Mouse (Mus musculus) G1E (cell line): Measurements from ENCODE around the gene Fer. TPM values are rescaled to one million over a fixed set of nuclear protein-coding genes. Genes with fewer than 3 reads are reported as not detected.

Experiments used
- ATAC-seq: 2 replicates; pipeline ENCODE4 v1.8.0; 2016; ENCODE audit warnings: mild to moderate bottlenecking; ENCODE audit not compliant: insufficient number of reproducible peaks, poor library complexity, low FRiP score, severe bottlenecking; ENCODE audit errors: extremely low read depth
- DNase-seq: peaks from one replicate; pipeline ENCODE4 v3.0.0; 2012; ENCODE audit warnings: low spot score
- H3K27me3 ChIP-seq: 2 replicates; pipeline ENCODE4 v1.6.1; 2012; ENCODE audit warnings: mild to moderate bottlenecking, low read length, inconsistent platforms; ENCODE audit not compliant: insufficient read depth
- H3K36me3 ChIP-seq: replicated peaks from 2 replicates; pipeline ENCODE3; 2012; ENCODE audit warnings: mild to moderate bottlenecking, inconsistent platforms
- H3K4me1 ChIP-seq: 2 replicates; pipeline ENCODE4 v1.6.1; 2012; ENCODE audit warnings: low read depth, low read length, inconsistent platforms, mixed read lengths; ENCODE audit not compliant: insufficient read depth
- H3K4me3 ChIP-seq: 2 replicates; pipeline ENCODE4 v1.5.1; 2012; ENCODE audit warnings: low read depth, mild to moderate bottlenecking, inconsistent platforms, low read length, moderate library complexity, mixed read lengths
- H3K9me3 ChIP-seq: replicated peaks from 2 replicates; pipeline ENCODE4 v1.6.1; 2012; ENCODE audit warnings: inconsistent platforms
- CTCF ChIP-seq: IDR thresholded peaks from 2 replicates; pipeline ENCODE4 v1.5.1; 2012; ENCODE audit warnings: low read depth, low read length, inconsistent platforms, mixed read lengths
- GATA1 ChIP-seq: IDR thresholded peaks from 2 replicates; pipeline ENCODE4 v1.6.1; 2012; ENCODE audit warnings: borderline replicate concordance, low read length, inconsistent platforms, mixed read lengths
- GATA2 ChIP-seq: IDR thresholded peaks from 2 replicates; pipeline ENCODE4 v1.6.1; 2012; ENCODE audit warnings: low read depth, low read length, inconsistent platforms, borderline replicate concordance
- POLR2AphosphoS5 ChIP-seq: IDR thresholded peaks from 2 replicates; pipeline ENCODE4 v1.6.1; 2012; ENCODE audit warnings: low read depth, low read length, inconsistent platforms; ENCODE audit not compliant: insufficient replicate concordance
- TAL1 ChIP-seq: conservative IDR thresholded peaks from 2 replicates; pipeline ENCODE4 v1.6.1; 2012; ENCODE audit warnings: low read depth, low read length, inconsistent platforms, mixed read lengths
- polyA plus RNA-seq: library from polyadenylated mRNA; stranded (reverse); fragments of >175 nt; gene quantifications from 2 replicates; pipeline ENCODE4 v1.2.3, GENCODE M21; 2012
- total RNA-seq, 2 experiments: library from RNA; stranded (forward) in 1 of 2; stranded (reverse) in 1 of 2; fragments of 200-1000 nt in 1 of 2; fragments of >200 nt in 1 of 2; fragmentation: Nextera tagmentation in 1 of 2; gene quantifications; 2 replicates each; pipeline ENCODE4 v1.2.3; 2014 to 2017

Gene Fer
- total and polyA plus RNA-seq, 3 experiments, result 1.9 to 39.8 (median 27.9) TPM

DNA sequence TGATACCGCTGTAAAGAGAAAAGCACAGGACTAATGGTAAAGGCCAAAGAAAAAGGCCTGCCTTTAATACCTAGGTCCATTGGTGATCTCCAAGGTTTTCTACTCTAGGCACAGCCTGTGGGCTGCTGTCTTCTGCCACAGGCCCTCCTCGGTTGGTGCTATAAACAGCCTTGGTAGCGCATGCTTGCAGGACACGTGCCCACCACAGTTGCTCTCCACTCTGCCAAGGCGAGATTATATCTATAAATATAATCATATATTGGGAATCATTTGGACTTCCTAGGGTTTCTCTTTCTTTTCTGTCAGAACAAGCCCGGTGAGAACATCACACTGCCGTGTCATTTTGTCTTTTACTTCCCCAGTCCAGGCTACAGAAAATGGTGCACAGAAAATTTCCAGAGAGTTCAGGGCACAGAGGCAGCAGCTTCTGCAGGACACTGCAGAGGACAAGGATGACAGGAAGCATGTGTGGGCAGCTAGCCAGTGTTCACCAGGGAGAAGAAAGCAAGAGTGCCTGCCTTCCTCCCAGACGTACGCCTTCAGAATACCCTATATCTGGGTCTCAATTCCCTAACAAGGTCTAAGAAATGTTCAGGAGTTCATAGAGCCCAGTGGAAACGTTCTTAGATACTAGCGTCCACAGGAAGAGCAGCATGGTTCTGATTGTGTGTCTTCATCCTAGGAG is 276.5 kb downstream of the Fer start:
- DNase-seq, result no peak
- Histone ChIP-seq H3K4me1 (no peaks in the 10 kb centered on the region), H3K36me3 (peaks cover 52% of the 10 kb centered on the region), H3K27me3 (no peaks in the 10 kb centered on the region), H3K4me3 (no peak overlapping the region), H3K9me3 (no peaks in the 10 kb centered on the region)
- TF ChIP-seq GATA1 (no peak), POLR2AphosphoS5 (no peak), CTCF (no peak)
- ATAC-seq, result no peak

DNA sequence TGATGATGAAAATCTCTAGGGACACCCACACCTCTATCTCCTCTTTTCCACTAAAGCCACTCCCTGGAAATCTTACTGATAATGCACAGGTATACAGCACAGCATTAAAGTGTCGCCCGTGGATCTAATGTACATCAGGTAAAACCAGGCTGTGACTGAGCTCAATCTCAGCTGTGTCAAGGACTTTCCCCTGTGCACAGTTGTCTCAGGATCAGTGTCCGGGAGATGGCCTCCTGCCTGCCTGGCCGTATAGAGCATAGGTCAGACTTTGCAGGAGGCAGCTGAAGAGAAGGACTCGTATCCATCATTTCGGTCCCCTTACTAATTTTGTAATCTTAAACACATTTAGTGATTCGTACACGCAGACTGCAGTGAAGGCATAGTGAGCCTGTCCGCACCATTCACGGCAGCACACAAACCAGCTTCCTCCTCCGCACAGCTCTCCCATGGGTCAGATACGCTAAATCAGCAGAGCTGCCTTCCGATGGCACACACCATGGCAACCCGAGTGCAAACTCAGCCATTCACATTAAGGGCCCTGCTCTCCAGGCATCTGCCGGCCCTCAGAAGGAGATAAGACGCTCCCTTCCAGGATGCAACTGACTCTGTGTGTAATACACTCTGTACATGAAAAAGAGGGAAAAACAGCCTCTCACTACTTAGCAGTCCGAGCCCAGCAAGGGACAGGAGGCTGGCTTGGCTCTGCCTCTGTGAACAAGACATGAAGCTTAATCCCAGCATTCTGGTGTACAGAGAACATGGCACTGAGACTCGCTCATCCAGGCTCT is 277.4 kb downstream of the Fer start:
- Histone ChIP-seq H3K4me1 (no peaks in the 10 kb centered on the region), H3K27me3 (no peaks in the 10 kb centered on the region), H3K4me3 (no peak overlapping the region), H3K36me3 (peaks cover 49% of the 10 kb centered on the region), H3K9me3 (no peaks in the 10 kb centered on the region)
- TF ChIP-seq GATA1, result no peak
- no peak for TF ChIP-seq POLR2AphosphoS5
- no peak for ATAC-seq
- DNase-seq, result no peak

DNA sequence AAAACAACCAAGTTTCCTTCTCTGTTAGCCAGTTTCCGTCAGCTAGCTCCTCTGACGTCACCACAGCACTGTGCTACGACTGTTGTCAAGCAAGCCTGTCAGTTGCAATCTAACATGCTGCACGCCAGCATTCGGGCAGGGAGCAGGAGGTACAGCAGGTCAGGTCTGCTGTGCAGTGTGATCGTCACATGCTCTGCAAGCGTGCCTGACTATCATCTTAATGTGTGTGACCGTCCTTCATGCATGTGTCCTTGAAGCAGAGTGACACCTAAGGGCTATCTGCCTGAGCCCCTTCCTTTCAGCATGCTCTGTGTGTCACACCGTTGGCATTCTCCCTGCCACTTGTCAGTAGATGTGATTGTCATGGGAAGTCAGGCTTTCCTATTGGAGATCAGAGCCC is 279.0 kb downstream of the Fer start:
- no peaks in the 10 kb centered on the region for H3K4me1 ChIP-seq
- H3K27me3 ChIP-seq, result no peaks in the 10 kb centered on the region
- ATAC-seq (no peak), DNase-seq (no peak)
- H3K9me3 ChIP-seq, result no peaks in the 10 kb centered on the region
- peaks cover 46% of the 10 kb centered on the region for H3K36me3 ChIP-seq
- TF ChIP-seq CTCF, result no peak
- TF ChIP-seq GATA1, result no peak
- TF ChIP-seq GATA2, result no peak
- no peak for TF ChIP-seq TAL1
- no peak for TF ChIP-seq POLR2AphosphoS5
- no peak overlapping the region for H3K4me3 ChIP-seq

DNA sequence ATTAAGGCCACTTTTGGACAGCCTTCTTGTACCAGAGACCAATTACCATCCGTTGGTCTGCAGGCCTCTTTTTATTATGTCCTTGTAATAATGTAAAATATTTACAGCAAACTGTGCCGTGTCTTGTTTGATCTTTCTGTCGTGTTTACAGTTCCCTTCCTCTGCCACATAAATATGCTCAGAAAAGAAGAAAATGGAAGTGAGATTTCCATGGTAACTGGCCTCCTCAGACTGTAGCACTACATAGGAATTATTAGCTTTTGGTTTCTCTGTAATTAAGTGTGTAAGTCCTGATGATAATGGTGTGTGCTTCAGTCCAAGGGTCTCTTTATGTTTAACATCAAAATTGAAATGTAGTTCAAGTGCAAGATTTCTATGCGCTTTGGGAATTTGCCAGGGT is 283.5 kb downstream of the Fer start:
- H3K27me3 ChIP-seq, result no peaks in the 10 kb centered on the region
- DNase-seq (no peak), ATAC-seq (no peak)
- TF ChIP-seq GATA2 (no peak), CTCF (no peak), POLR2AphosphoS5 (no peak), TAL1 (no peak), GATA1 (no peak)
- no peaks in the 10 kb centered on the region for H3K4me1 ChIP-seq
- peaks cover 10% of the 10 kb centered on the region for H3K36me3 ChIP-seq
- H3K9me3 ChIP-seq, result no peaks in the 10 kb centered on the region
- no peak overlapping the region for H3K4me3 ChIP-seq

DNA sequence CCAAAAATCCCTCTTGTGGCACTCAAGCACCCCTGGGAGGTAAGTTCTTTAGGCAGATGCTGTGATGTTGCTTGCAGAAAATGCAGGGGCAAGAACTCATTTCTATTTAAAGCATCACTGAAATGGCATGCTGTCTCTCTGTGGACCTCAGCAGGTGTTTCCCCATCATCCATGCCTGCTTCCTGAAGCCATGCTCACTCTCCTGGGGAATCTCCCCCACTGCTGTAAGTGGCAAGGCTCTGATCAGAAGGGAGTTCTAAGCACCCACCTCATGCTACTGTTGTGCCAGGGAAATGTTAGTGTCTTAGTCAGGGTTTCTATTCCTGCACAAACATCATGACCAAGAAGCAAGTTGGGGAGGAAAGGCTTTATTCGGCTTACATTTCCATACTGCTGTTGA is 287.9 kb downstream of the Fer start:
- Histone ChIP-seq H3K9me3 (no peaks in the 10 kb centered on the region), H3K36me3 (no peaks in the 10 kb centered on the region), H3K4me3 (no peak overlapping the region), H3K27me3 (no peaks in the 10 kb centered on the region; the same call in 1 of the 2 replicates), H3K4me1 (no peaks in the 10 kb centered on the region)
- no peak for TF ChIP-seq GATA1
- no peak for TF ChIP-seq GATA2
- no peak for TF ChIP-seq TAL1
- TF ChIP-seq POLR2AphosphoS5, result no peak
- TF ChIP-seq CTCF, result no peak
- DNase-seq (no peak), ATAC-seq (no peak)

DNA sequence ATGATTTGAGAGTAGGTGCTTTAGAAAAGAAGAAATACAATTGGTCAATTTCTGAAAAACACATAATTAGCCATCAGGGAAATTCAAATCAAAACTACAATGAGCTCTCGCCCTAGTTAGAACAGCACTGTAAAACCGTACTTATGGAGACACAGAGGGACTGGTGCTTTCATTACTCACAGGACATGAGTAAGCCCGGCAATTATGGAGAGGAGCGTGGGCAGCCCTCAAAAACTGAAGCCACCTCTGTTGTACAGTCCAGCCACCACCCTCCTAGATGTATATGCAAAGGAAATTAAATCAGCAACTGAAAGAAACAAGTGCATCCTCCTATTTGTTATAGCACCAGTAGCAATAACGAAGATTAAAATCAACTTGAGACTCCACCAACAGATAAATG is 304.9 kb downstream of the Fer start:
- TF ChIP-seq GATA1 (no peak), POLR2AphosphoS5 (no peak), CTCF (no peak), TAL1 (no peak), GATA2 (no peak)
- Histone ChIP-seq H3K9me3 (no peaks in the 10 kb centered on the region), H3K4me3 (no peak overlapping the region), H3K36me3 (no peaks in the 10 kb centered on the region), H3K4me1 (no peaks in the 10 kb centered on the region), H3K27me3 (no peaks in the 10 kb centered on the region)
- ATAC-seq, result no peak
- no peak for DNase-seq

DNA sequence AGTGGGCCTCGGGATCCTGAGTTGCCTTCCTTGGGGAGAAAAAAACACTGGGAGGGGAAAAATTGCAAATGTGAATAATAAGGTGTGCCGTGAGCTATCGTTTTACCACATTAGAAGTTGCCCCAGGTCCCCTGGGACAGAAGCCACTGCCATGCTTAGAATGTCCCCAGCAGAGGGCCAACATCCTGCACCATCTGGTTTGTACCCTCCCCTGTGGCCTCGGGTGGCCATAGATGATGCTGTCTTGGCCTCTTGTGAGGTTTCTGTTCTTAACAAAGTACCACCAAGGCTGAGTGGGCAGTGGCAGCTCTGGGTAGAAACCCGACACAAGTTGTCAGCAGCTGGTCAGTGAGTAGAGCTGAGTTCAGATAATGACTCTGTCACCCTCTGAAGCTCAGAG is 307.2 kb downstream of the Fer start:
- no peaks in the 10 kb centered on the region for H3K9me3 ChIP-seq
- no peak for DNase-seq
- no peak for ATAC-seq
- no peak for TF ChIP-seq GATA2
- TF ChIP-seq POLR2AphosphoS5, result no peak
- no peaks in the 10 kb centered on the region for H3K4me1 ChIP-seq
- H3K27me3 ChIP-seq, result no peaks in the 10 kb centered on the region
- no peak overlapping the region for H3K4me3 ChIP-seq
- H3K36me3 ChIP-seq, result no peaks in the 10 kb centered on the region
